Mouse (Mus musculus): ENCODE data around the gene Slc25a42. TPM values are rescaled to one million over a fixed set of nuclear protein-coding genes. Genes with fewer than 3 reads are reported as not detected.

Gene Slc25a42
- polyA plus RNA-seq, 1 experiment from 2014 or later, result 3.9 TPM

GRCm38 (mm10) chr8:70237842-70238241, 25.7 kb upstream of the Slc25a42 start:
- H3K27ac ChIP-seq (ENCODE audit: low read length), result no peak overlapping the region
- no peak overlapping the region for H3K4me3 ChIP-seq (ENCODE audit: low read depth, low read length)
- no peaks in the 10 kb centered on the region for H3K9me3 ChIP-seq (ENCODE audit: control insufficient read depth, low read depth, low read length)
- no peak overlapping the region for H3K9ac ChIP-seq (replicated peaks; ENCODE audit: low read depth, low read length)
- no peaks in the 10 kb centered on the region for H3K27me3 ChIP-seq (ENCODE audit: control insufficient read depth, insufficient read depth, low read length)
- no peak for ATAC-seq (ENCODE audit: insufficient number of reproducible peaks, insufficient read depth, low FRiP score, low read depth)
- no peak overlapping the region for H3K4me2 ChIP-seq (replicated peaks; ENCODE audit: low read depth, low read length)
- peaks cover 15% of the 10 kb centered on the region for H3K4me1 ChIP-seq (ENCODE audit: control insufficient read depth, insufficient read depth, low read length)
- H3K36me3 ChIP-seq (ENCODE audit: control insufficient read depth, insufficient read depth, low read length), result peaks cover 58% of the 10 kb centered on the region
- WGBS, result 76% methylated on average over 2 of the region's 2 CpGs

- Histone ChIP-seq H3K9ac (replicated peaks; ENCODE audit: low read depth, low read length) (peak overlapping the region; percentile 52), H3K27ac (ENCODE audit: low read length) (peak overlapping the region; percentile 85), H3K4me1 (ENCODE audit: control insufficient read depth, insufficient read depth, low read length) (peaks cover 15% of the 10 kb centered on the region), H3K4me3 (ENCODE audit: low read depth, low read length) (peak overlapping the region; percentile 62), H3K9me3 (ENCODE audit: control insufficient read depth, low read depth, low read length) (no peaks in the 10 kb centered on the region), H3K36me3 (ENCODE audit: control insufficient read depth, insufficient read depth, low read length) (peaks cover 39% of the 10 kb centered on the region), H3K27me3 (ENCODE audit: control insufficient read depth, insufficient read depth, low read length) (no peaks in the 10 kb centered on the region), H3K4me2 (replicated peaks; ENCODE audit: low read depth, low read length) (peak overlapping the region; percentile 49)
- WGBS, result under 1% methylated on average over 15 of the region's 15 CpGs
- ATAC-seq (ENCODE audit: insufficient number of reproducible peaks, insufficient read depth, low FRiP score, low read depth), result no peak
Measured at GRCm38 (mm10) chr8:70234781-70235128, 22.6 kb upstream of the Slc25a42 start.

GRCm38 (mm10) chr8:70234080-70234780, 22.1 kb upstream of the Slc25a42 start, which contains the start of the genes Sugp2 and Armc6:
TSS of gene Sugp2 (plus strand) at chr8:70234226.
TSS of gene Armc6 (minus strand) at chr8:70234466.
- 1% methylated on average over 67 of the region's 67 CpGs for WGBS
- H3K27me3 ChIP-seq (ENCODE audit: control insufficient read depth, insufficient read depth, low read length), result no peaks in the 10 kb centered on the region
- H3K9ac ChIP-seq (replicated peaks; ENCODE audit: low read depth, low read length), result peak within 1 kb of the TSS; percentile 52
- H3K9me3 ChIP-seq (ENCODE audit: control insufficient read depth, low read depth, low read length), result no peaks in the 10 kb centered on the region
- H3K4me3 ChIP-seq (ENCODE audit: low read depth, low read length), result peak within 1 kb of the TSS; percentile 62
- peak within 1 kb of the TSS; percentile 85 for H3K27ac ChIP-seq (ENCODE audit: low read length)
- H3K4me2 ChIP-seq (replicated peaks; ENCODE audit: low read depth, low read length), result peak within 1 kb of the TSS; percentile 96
- peak; percentile 94 for ATAC-seq (ENCODE audit: insufficient number of reproducible peaks, insufficient read depth, low FRiP score, low read depth)
- H3K36me3 ChIP-seq (ENCODE audit: control insufficient read depth, insufficient read depth, low read length), result peaks cover 36% of the 10 kb centered on the region
- H3K4me1 ChIP-seq (ENCODE audit: control insufficient read depth, insufficient read depth, low read length), result peaks cover 15% of the 10 kb centered on the region

GRCm38 (mm10) chr8:70233606-70234005, 21.5 kb upstream of the Slc25a42 start:
- H3K27ac ChIP-seq (ENCODE audit: low read length), result peak overlapping the region; percentile 85; the same call in 1 of the 2 replicates
- no peaks in the 10 kb centered on the region for H3K9me3 ChIP-seq (ENCODE audit: control insufficient read depth, low read depth, low read length)
- peaks cover 30% of the 10 kb centered on the region for H3K36me3 ChIP-seq (ENCODE audit: control insufficient read depth, insufficient read depth, low read length)
- H3K4me2 ChIP-seq (replicated peaks; ENCODE audit: low read depth, low read length), result peak overlapping the region; percentile 96
- H3K27me3 ChIP-seq (ENCODE audit: control insufficient read depth, insufficient read depth, low read length), result no peaks in the 10 kb centered on the region
- H3K4me1 ChIP-seq (ENCODE audit: control insufficient read depth, insufficient read depth, low read length), result peaks cover 15% of the 10 kb centered on the region
- no peak for ATAC-seq (ENCODE audit: insufficient number of reproducible peaks, insufficient read depth, low FRiP score, low read depth)
- 5% methylated on average over 13 of the region's 13 CpGs for WGBS
- peak overlapping the region; percentile 62 for H3K4me3 ChIP-seq (ENCODE audit: low read depth, low read length)
- peak overlapping the region; percentile 52 for H3K9ac ChIP-seq (replicated peaks; ENCODE audit: low read depth, low read length)

- WGBS, result 89% methylated on average over 9 of the region's 9 CpGs
- no peak for ATAC-seq (ENCODE audit: insufficient number of reproducible peaks, insufficient read depth, low FRiP score, low read depth)
- Histone ChIP-seq H3K9me3 (ENCODE audit: control insufficient read depth, low read depth, low read length) (no peaks in the 10 kb centered on the region), H3K9ac (replicated peaks; ENCODE audit: low read depth, low read length) (no peak overlapping the region), H3K27me3 (ENCODE audit: control insufficient read depth, insufficient read depth, low read length) (no peaks in the 10 kb centered on the region), H3K36me3 (ENCODE audit: control insufficient read depth, insufficient read depth, low read length) (peaks cover 8% of the 10 kb centered on the region; the same call in 1 of the 2 replicates), H3K27ac (ENCODE audit: low read length) (no peak overlapping the region), H3K4me3 (ENCODE audit: low read depth, low read length) (no peak overlapping the region), H3K4me2 (replicated peaks; ENCODE audit: low read depth, low read length) (no peak overlapping the region), H3K4me1 (ENCODE audit: control insufficient read depth, insufficient read depth, low read length) (peaks cover 13% of the 10 kb centered on the region)
Measured at GRCm38 (mm10) chr8:70230837-70231236, 18.7 kb upstream of the Slc25a42 start.

- peaks cover 17% of the 10 kb centered on the region for H3K36me3 ChIP-seq (ENCODE audit: control insufficient read depth, insufficient read depth, low read length)
- no peaks in the 10 kb centered on the region for H3K9me3 ChIP-seq (ENCODE audit: control insufficient read depth, low read depth, low read length)
- 80% methylated on average over 4 of the region's 4 CpGs for WGBS
- no peak for ATAC-seq (ENCODE audit: insufficient number of reproducible peaks, insufficient read depth, low FRiP score, low read depth)
- H3K4me2 ChIP-seq (replicated peaks; ENCODE audit: low read depth, low read length), result no peak overlapping the region
- H3K4me1 ChIP-seq (ENCODE audit: control insufficient read depth, insufficient read depth, low read length), result no peaks in the 10 kb centered on the region
- no peak overlapping the region for H3K9ac ChIP-seq (replicated peaks; ENCODE audit: low read depth, low read length)
- no peak overlapping the region for H3K4me3 ChIP-seq (ENCODE audit: low read depth, low read length)
- H3K27me3 ChIP-seq (ENCODE audit: control insufficient read depth, insufficient read depth, low read length), result no peaks in the 10 kb centered on the region
- no peak overlapping the region for H3K27ac ChIP-seq (ENCODE audit: low read length)
Measured at GRCm38 (mm10) chr8:70227997-70228396, 15.9 kb upstream of the Slc25a42 start.

- H3K27ac ChIP-seq (ENCODE audit: low read length), result no peak overlapping the region
- H3K27me3 ChIP-seq (ENCODE audit: control insufficient read depth, insufficient read depth, low read length), result no peaks in the 10 kb centered on the region
- ATAC-seq (ENCODE audit: insufficient number of reproducible peaks, insufficient read depth, low FRiP score, low read depth), result no peak
- WGBS, result 45% methylated on average over 6 of the region's 6 CpGs
- H3K4me2 ChIP-seq (replicated peaks; ENCODE audit: low read depth, low read length), result no peak overlapping the region
- no peaks in the 10 kb centered on the region for H3K9me3 ChIP-seq (ENCODE audit: control insufficient read depth, low read depth, low read length)
- peaks cover 9% of the 10 kb centered on the region for H3K36me3 ChIP-seq (ENCODE audit: control insufficient read depth, insufficient read depth, low read length)
- H3K4me3 ChIP-seq (ENCODE audit: low read depth, low read length), result no peak overlapping the region
- no peaks in the 10 kb centered on the region for H3K4me1 ChIP-seq (ENCODE audit: control insufficient read depth, insufficient read depth, low read length)
- no peak overlapping the region for H3K9ac ChIP-seq (replicated peaks; ENCODE audit: low read depth, low read length)
Measured at GRCm38 (mm10) chr8:70223341-70223740, 11.2 kb upstream of the Slc25a42 start.

GRCm38 (mm10) chr8:70222041-70222440, 9.9 kb upstream of the Slc25a42 start:
- Histone ChIP-seq H3K4me1 (ENCODE audit: control insufficient read depth, insufficient read depth, low read length) (no peaks in the 10 kb centered on the region), H3K9me3 (ENCODE audit: control insufficient read depth, low read depth, low read length) (no peaks in the 10 kb centered on the region), H3K9ac (replicated peaks; ENCODE audit: low read depth, low read length) (no peak overlapping the region), H3K27me3 (ENCODE audit: control insufficient read depth, insufficient read depth, low read length) (no peaks in the 10 kb centered on the region), H3K4me3 (ENCODE audit: low read depth, low read length) (no peak overlapping the region), H3K4me2 (replicated peaks; ENCODE audit: low read depth, low read length) (no peak overlapping the region), H3K36me3 (ENCODE audit: control insufficient read depth, insufficient read depth, low read length) (peaks cover 9% of the 10 kb centered on the region), H3K27ac (ENCODE audit: low read length) (no peak overlapping the region)
- no peak for ATAC-seq (ENCODE audit: insufficient number of reproducible peaks, insufficient read depth, low FRiP score, low read depth)
- 94% methylated on average over 12 of the region's 12 CpGs for WGBS

GRCm38 (mm10) chr8:70220911-70221310, 8.8 kb upstream of the Slc25a42 start:
- no peak overlapping the region for H3K4me3 ChIP-seq (ENCODE audit: low read depth, low read length)
- H3K27ac ChIP-seq (ENCODE audit: low read length), result no peak overlapping the region
- H3K4me2 ChIP-seq (replicated peaks; ENCODE audit: low read depth, low read length), result no peak overlapping the region
- ATAC-seq (ENCODE audit: insufficient number of reproducible peaks, insufficient read depth, low FRiP score, low read depth), result no peak
- no peaks in the 10 kb centered on the region for H3K4me1 ChIP-seq (ENCODE audit: control insufficient read depth, insufficient read depth, low read length)
- no peaks in the 10 kb centered on the region for H3K27me3 ChIP-seq (ENCODE audit: control insufficient read depth, insufficient read depth, low read length)
- no peak overlapping the region for H3K9ac ChIP-seq (replicated peaks; ENCODE audit: low read depth, low read length)
- H3K36me3 ChIP-seq (ENCODE audit: control insufficient read depth, insufficient read depth, low read length), result peaks cover 9% of the 10 kb centered on the region
- no peaks in the 10 kb centered on the region for H3K9me3 ChIP-seq (ENCODE audit: control insufficient read depth, low read depth, low read length)
- 93% methylated on average over 3 of the region's 3 CpGs for WGBS
